Mouse (Mus musculus) yolk sac, embryonic 10.5 days (tissue): Measurements from ENCODE around the gene Tescl.
A peak's percentile ranks its signal among the peaks of the same experiment; 100 is the strongest.

ENCODE experiments used
- DNase-seq: peaks from one replicate; pipeline ENCODE4 v3.0.0-alpha.2; 2017; ENCODE audit warnings: low spot score

The Tescl gene

DNA sequence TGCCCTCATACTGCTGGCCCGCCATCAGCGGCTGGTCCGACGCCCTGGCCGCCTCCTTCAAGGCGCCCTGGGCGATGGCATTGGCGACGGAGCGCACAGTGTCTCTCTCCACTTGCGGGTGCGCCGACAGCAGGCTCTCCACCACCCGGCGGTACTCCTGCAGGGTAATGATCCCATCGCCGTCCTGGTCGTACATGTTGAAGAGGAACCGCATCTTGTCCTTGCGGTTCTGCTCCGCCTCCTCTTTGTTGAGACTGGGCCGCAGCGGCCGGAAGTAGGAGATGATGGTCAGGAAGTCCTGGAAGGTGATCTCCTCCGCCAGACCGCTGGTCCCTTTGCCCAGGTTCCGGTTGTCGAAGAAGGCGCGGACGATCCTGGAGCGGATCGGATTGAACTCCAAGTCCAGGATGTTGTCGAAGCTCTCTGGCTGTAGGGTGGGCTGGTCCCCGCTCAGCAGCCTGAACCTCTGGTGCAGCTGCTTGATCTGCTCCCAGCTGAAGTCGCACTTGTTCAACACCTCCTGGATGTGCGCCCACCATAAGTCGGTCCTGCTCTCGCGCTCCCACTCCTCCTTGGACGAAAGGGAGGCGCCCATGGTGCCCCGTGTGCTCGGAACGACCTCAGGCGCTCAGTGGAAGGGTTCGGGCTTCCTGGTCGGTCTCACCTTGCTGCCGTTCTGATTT, at the start of gene Tescl:
Tescl (minus strand) TSS at position 633 of the 683 bp plus-strand sequence.
- DNase-seq = no peak

DNA sequence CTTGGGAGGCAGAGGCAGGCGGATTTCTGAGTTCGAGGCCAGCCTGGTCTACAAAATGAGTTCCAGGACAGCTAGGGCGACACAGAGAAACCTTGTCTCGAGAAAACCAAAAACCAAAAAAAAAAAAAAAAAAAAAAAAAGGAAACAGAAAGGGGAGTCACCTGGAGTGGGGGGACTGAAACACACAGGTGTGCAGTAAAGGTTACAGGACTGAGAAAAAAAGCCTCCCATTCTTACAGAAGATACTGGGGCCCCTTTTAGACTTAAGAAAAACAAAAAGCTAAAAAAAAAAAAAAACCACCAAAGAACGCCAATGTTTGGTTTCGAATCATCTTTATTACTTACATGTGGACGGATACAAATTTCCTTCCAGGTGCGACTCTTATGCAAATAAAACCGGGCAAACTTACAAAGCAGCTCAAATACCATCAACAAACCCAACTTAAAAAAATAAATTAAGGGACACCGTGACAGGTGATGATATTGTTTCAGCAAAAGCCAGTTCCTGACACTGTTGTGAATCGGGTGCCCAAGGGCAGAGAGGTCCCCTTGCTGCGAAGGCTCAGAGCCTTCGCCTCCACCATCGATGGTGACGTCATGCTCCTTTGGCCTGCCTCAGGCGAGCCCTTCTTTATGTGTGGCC, 49.1 kb upstream of the Tescl start:
- DNase-seq = no peak

DNA sequence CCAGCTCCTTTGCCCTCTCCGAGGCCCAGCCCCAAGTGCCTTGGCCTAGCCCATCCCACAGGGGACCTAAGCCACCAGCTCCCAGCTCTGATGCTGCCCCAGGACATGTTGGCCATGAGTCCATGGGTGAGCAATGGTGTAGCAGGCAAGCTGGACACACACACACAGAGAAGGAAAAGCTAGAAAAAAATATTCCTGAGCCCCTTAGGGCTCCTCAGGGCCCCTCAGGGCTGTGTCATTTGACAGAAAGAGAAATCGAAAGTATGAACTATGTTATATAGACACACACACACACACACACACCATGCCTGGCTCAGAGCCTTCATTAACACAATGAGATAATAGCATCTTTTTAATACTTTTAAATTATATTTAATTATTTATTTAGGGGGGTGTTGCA, 46.6 kb upstream of the Tescl start:
- DNase-seq = no peak

DNA sequence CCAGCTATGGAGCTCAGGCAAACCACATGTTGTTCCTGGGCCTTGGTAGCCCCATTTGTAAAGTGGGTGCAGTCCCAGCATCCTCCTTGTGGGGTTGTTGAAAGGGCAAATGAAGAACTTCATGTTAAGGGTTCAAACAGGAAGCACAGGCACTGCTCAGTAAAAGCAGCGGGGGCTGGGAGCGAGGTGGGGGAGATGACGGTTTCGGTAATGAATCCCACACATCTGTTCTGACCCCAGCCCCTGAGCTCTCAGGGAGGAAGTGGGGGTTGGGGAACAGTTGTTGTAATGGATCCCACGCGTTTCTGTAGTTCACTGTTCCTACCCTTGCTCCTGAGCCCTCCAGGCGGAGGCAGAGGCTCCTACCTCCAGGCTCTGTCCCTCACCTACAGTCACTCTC, 46.2 kb upstream of the Tescl start:
- no peak for DNase-seq

DNA sequence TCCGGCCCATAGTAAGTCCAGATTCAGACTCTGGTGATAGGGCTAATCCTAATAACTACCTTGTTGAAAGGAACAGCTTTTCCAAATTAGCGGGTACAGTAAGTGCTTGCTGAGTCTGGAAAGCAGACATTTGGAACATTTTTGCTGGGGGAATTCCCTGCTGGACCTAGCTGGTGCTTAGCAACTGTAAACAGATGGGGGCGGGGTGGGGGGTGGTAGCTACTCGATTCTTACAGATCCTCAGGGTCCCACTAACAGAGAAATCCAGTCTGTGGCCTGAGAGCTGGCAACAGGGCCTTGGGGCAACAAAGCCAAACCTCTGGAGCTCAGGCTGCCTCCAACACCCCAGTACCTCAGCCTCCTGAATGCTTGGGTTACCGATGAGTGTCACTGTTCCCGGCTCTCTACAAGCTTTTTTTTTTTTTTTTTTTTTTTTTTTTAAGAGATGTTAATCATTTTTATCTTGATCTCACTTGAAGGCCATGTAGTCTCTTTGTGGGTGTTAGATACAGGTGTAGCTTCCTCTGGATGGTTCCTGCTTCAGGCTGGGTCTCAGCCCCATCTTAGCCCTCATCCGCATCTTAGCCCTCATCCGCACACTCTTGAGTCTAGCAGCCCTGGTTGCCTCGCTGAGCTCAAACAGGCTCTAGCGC, 44.4 kb upstream of the Tescl start:
- DNase-seq = no peak

DNA sequence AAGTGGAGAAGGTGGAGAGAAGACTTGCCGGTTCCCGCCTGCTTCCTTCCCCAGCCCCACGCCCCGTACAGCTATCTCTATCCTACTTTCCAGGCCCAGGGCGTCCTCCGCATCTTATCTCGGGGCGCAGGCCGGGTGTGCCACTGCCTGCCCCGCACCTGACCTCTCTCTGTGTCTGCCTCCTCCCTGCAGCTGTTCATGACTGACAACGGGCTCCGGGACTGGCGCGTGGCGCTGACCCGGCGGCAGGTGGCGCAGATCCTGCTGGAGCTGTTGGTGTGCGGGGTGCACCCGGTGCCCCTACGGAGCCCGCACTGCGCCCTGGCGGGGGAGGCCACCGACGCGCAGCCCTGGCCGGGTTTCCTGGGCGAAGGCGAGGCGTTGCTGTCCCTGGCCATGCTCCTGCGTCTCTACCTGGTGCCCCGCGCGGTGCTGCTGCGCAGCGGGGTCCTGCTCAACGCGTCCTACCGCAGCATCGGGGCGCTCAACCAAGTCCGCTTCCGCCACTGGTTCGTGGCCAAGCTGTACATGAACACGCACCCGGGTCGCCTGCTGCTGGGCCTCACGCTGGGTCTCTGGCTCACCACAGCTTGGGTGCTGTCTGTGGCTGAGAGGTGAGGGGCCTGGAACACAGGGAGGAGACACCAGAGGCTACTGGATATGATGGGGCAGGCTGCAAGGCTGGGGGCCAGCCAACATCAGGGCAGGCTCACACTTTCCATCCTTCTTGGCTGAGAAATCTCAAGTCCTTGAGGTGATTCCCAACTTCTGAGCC, 43.5 kb upstream of the Tescl start:
- DNase-seq = peak; percentile 73

DNA sequence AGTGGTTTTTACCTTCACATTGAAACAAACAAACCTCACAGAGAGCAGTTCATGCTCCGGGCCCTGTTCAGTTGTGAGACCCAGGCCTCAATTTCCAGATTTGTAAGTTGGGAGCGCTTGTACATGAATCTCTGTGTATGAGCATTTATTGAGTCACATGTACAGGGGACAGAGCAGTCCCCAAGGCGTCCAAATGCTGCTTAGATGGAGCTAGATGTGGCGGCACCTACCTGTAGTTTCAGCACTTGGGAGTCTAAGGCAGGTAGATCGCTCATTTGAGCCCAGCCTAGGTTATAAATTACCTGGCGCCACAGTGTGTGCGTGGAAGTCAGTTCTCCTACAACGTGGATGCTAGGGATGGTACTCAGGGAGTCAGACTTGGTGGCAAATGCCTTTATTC, 42.7 kb upstream of the Tescl start:
- no peak for DNase-seq

DNA sequence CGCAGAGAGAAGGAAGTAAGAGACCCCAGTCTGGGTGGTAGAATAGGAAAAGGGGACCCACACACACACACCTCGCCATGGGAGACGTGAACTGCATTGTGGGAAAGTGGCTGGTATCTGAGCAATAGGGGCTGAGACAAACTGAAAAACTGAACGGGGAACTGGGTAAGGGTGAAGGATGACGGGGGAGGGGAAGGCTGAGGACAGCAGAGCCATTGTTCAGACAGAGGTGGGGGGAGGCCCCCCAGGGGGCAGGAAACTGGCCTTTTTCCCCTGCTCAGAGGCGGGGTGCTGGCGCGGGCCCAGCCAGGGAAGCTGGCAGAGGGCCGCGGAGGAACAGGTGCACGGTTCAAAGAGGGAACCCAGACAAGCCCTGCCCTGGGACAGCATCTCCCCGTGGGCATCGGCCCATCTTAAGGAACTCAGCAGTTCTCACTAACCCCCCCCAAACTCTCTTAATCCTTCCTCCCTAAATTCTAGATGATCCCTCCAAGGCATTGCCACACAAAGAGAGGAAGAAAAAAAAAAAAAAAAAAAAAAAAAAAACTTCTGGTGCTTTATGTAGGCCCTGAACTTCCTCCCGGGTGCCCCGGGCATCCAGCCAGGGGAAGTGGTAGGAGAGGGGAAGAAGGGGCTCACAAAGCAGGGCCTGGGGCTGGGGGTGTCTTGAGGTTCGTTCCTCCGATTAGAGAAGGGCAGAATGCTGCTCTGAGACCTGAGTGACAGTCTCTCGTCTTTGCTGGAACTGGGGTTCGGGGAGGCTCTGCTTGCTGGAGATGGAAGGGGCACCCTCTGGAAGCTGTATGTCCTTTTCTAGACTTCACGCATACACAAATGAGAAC, 40.0 kb upstream of the Tescl start:
- no peak for DNase-seq

DNA sequence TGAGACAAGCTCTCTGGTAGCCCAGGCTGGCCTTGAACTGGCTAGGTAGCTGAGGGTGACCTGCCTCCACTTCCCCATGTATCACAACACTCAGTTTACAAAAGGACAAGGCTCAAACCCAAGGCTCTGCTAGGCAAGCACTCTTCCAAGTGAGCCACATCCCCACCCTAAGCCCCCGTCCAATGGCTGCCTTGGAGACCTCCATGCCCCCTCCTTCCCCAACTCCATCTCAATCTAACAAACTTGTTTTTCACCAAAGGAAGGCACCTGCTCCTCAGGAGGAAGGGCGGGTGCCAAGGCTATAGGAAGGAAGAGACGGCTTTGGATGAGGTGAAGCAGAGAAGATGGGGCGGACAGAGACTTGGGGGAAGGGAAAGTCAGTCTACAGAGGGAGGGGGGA, 39.0 kb upstream of the Tescl start:
- no peak for DNase-seq

DNA sequence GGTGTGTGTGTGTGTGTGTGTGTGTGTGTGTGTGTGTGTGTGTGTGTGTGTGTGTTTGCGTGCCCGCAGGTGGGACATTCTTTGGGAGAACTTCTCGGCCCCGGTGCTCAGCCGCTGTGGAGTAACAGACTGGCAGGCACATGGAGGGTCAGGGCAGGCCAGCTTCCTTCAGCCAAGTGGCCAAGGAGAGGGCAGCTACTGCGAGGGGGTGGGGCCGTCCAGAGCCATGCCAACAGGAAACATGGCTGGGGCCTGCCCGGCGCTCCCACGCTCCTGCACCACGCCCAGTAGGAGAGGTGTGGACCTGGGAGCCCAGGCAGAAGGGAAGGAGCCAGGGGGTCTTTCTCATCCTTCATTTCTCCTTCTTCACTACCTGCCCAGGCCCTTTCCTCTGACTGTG, 38.6 kb upstream of the Tescl start:
- no peak for DNase-seq

DNA sequence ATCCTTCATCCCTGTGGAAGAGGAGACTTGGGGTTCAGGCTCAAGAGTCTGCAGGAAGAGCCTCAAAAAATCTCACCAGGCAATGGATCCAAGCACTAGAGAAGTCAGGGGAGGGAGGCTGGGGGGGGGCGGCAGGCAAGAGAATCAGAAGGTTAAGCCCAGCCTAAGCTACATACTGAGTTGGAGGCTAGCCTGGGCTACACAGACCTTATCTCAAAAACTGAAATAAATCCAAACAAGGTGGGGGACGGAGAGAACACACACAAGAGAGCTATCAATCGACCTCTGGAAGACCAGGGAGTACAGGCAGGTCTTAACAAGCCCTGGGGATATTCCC, 38.0 kb upstream of the Tescl start:
- no peak for DNase-seq

DNA sequence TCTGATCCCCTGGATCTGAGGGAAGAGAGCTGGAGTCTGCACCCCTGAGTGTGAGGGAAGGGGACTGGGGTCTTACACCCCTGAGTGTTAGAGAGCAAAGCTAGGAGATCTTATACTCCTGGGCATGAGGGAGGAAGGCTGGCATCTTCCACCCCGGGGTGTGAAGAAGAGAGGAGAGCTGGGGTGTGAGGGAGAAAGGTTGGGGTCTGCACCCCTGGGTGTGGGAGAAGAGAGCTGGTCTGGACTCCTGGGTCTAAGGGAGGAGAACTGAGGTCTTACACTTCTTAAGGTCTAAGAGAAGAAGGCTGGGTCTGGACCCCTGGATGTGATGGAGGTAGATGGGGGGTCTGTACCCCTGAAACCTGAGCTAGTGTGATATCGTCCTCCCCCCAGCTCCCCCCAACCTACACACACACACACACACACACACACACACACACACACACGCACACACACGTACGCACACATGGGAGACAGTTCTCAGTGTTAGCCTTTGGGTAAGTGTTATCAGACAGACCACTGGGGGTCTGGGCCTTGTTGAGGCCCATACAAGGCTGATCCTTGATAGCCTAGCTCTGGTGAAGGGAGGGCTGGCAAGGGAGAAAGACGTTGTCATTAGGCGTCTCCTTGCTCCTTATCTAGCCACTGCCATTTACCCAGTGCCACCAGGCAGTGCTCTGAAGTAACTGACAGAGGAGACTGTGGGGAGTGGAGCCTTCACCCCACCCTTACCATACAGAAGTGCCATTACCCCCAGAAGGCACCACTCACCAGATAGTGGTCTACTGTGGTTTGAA, 37.5 kb upstream of the Tescl start:
- DNase-seq = no peak

DNA sequence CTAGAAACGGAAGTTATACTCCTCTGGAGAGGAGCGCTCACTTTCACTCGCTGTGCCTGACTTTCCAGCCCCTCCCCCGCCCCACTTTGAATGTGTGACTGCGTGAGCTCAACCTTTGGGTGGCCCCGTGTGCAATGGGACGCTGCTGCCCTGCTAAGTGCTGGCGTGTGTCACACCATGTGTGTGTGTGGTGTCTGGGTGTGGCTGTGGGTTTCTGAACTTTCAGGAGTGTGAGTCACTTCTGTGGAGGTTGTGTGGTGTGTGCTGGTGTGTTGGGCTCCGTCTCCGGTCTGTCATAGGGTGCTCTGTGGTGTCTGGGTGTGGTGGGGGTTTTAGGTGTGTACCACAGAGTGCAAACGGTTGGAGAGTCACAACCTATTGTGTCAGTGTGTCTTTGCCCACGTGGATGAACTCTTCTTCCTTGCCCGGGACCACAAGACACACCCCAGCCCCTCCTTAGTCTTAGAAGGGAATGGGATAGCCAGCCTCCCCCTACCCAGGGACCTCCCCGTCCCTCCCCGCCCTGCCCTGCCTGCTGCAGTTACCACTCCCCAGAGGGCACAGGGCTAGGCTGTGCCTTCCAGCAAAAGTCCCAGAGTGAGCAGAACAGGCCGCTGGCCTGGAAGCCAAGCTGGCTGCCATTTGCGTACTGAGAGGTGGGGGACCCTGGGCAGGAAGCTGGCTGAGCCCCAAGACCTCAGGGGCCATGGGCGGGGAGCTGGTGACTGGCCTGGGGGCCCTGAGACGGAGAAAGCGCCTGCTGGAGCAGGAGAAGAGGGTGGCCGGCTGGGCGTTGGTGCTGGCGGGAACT, 36.2 kb upstream of the Tescl start, which contains the start of gene Kcnn4:
Kcnn4 (plus strand) TSS at position 533 of the 811 bp plus-strand sequence.
- no peak for DNase-seq

DNA sequence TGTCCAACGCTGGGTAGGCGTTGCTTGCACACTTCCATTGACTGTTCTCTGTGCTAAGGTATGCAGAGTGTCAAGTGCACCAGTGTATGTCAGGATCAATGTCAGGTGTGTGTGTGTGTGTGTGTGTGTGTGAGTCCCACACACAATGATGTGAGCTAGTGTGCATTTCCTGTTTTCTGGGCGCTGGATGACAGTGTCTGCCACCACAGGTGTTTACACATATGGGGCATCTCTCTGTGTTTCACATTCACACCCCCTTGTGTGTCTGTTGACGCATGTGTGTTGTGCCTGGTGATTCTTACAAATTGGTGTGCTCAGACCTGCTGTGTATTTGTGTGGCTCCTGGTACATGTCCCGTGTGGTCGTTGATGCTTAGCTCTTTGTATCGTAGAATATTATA, 35.2 kb upstream of the Tescl start:
- DNase-seq = no peak

DNA sequence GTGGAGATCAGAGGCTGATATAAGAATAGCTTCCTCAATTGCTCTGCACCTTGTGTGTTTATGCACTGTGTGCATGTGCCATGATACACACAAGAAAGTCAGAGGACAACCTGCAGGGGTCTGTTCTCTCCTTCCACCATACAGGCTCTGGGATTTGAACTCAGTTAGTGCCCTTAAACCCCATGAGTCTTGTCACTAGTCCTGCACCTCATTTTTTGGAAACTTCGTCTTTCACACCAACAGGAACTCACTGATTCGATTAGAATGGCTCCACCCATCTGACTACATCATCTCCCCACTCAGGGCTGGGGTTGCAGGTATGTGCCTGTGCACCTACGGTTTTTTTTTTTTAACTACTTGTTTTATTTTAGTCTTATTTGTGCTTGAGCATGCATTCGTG, 34.5 kb upstream of the Tescl start:
- no peak for DNase-seq

DNA sequence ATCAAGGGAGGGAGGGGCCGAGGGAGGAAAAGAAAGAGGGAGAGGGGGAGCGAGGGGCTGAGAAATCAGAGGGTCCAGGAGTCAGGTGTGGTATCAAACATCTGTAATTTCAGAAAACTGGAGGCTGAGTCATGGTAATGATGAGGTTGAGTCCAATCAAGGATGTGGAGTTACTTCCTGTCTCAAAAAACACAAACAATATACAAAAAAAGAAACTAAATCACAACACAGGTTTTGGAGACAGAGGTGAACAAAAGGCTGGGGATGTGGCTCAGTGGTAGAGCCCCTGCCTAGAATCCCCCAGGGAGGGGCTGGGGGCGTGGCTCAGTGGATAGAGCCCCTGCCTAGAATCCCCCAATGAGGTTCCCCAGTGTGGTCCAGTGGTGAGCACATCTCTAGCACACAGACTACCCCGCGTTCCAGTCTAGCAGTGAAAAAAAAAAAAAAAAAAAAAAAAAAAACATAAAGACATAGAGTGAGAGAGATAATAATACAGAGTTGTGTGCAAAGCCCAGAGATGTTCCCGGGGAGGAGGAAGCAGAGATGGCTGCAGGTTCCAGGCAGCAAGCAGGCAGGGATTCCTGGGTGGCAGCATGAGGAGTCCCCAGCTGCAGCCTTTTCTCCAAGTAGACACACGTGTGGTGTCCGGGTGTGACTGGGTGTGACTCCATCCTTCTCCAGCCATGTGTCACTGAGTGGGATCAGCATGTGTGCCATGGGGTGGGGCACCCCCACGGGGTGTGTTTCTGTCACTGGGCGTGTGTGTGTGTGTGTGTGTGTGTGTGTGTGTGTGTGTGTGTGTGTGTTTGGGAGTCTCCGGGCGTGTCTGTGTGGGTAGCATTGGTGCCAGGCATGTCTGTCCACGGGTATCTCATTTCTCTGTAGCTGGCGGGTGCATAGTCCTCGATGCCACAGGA, 33.2 kb upstream of the Tescl start:
- no peak for DNase-seq

DNA sequence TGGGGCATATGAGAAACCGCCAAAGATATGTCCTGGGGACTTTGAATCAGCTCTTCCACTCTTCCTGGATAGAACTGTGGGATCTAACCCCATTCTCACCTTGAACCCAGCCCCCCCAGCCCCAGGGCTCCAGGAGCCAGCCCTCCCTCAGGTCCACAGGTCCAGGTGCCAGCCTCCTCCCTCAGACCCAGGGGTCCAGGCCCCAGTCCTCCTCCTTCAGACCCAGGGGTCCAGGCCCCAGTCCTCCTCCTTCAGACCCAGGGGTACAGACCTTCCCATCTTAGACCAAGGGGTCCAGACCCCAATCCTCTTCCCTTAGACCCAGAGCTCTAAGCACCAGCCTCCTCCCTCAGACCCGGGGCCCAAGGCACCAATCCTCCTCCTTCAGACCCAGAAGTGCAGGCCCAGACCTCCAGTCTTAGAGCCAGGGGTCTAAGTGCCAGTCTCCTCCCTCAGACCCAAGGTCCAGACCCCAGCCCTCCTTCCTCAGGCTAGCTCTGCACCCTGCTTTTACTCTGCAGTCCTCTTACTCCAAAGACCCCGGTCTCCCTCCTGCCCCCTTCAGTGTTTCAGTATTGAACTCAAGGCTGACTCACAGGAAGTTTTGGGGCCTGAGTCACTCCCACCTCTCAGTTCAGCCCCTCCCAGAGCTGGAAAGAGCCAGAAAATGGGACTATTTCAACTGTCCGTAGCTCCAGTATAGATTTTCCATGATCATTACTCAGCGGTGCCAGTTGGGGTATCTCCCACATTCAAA, 31.7 kb upstream of the Tescl start:
- DNase-seq = no peak

DNA sequence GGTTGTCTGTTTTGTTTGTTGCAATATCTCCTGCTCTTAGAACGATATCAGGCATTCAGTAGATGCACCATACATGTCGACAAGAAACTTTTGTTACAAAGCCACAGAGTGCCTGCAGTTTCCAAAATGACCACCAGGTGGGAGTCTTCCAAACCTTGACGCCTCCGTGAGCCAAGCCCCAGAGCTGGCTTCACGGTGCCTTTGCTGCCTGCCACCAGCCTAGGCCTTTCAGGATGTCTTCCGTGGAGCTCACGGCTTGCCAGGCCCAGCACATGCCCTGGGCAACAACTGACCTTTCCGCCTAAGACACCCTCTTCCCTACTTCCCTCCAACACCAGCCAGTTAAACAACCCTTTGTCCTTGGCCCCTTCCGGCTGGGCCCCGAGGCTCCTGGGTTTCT, 31.1 kb upstream of the Tescl start:
- peak; percentile 49 for DNase-seq
